Mouse (Mus musculus) CH12.LX (cell line): ENCODE data around the gene Agbl5. TPM values are rescaled to one million over a fixed set of nuclear protein-coding genes. Genes with fewer than 3 reads are reported as not detected.

Experiments used
- DNase-seq: peaks from one replicate; pipeline ENCODE4 v3.0.0-alpha.2; 2013; ENCODE audit errors: extremely low read depth
- H3K27ac ChIP-seq: 2 replicates; pipeline ENCODE4 v1.5.1; 2012; ENCODE audit warnings: low read depth, mild to moderate bottlenecking, control low read depth, moderate library complexity; ENCODE audit not compliant: insufficient read depth
- H3K27me3 ChIP-seq: replicated peaks from 2 replicates; pipeline ENCODE3; 2012; ENCODE audit warnings: inconsistent platforms
- H3K36me3 ChIP-seq, 2 experiments: replicated peaks in 1 of 2; 2 replicates each; pipeline versions ENCODE3 to v1.6.1; 2012; ENCODE audit warnings: inconsistent platforms in 1 of 2, low read length in 1 of 2, mild to moderate bottlenecking in 1 of 2, mixed read lengths in 1 of 2, moderate library complexity in 1 of 2; ENCODE audit not compliant: control insufficient read depth in 1 of 2, insufficient read depth in 1 of 2
- H3K4me1 ChIP-seq, 2 experiments: 2 replicates each; pipeline ENCODE4 v1.6.1; 2012; ENCODE audit warnings: inconsistent platforms in 1 of 2, moderate library complexity in 1 of 2; ENCODE audit not compliant: insufficient read depth in 2 of 2, control insufficient read depth in 1 of 2
- H3K4me2 ChIP-seq: 2 replicates; pipeline ENCODE4 v1.6.1; 2012; ENCODE audit warnings: low read depth, mild to moderate bottlenecking, control low read depth; ENCODE audit not compliant: poor library complexity, insufficient read depth, severe bottlenecking
- H3K4me3 ChIP-seq, 3 experiments: fragments of 150-350 bp in 1 of 3; sonication (generic) in 1 of 3; replicated peaks in 1 of 3; 2 replicates each; pipeline versions ENCODE3 to v1.5.1; 2011 to 2012; ENCODE audit warnings: low read depth in 2 of 3, low read length in 2 of 3, mild to moderate bottlenecking in 2 of 3, moderate library complexity in 2 of 3, control low read depth in 1 of 3, improper control_type of control experiment in 1 of 3, inconsistent platforms in 1 of 3, mixed read lengths in 1 of 3; ENCODE audit not compliant: poor library complexity in 1 of 3
- H3K79me2 ChIP-seq: replicated peaks from 2 replicates; pipeline ENCODE4 v1.6.1; 2012; ENCODE audit warnings: mild to moderate bottlenecking, moderate library complexity; ENCODE audit not compliant: control insufficient read depth, poor library complexity, insufficient read depth, severe bottlenecking; ENCODE audit errors: extremely low read depth
- H3K9ac ChIP-seq: 2 replicates; pipeline ENCODE4 v1.6.1; 2012; ENCODE audit warnings: low read depth, mild to moderate bottlenecking, control low read depth, moderate library complexity; ENCODE audit not compliant: insufficient read depth
- H3K9me3 ChIP-seq: replicated peaks from 2 replicates; pipeline ENCODE3; 2012; ENCODE audit warnings: low read length, inconsistent platforms, mixed read lengths
- CHD1 ChIP-seq: IDR thresholded peaks from 2 replicates; pipeline ENCODE4 v1.6.1; 2012; ENCODE audit warnings: low read depth, low read length, improper control_type of control experiment, inconsistent platforms
- CHD2 ChIP-seq: IDR thresholded peaks from 2 replicates; pipeline ENCODE4 v1.6.1; 2011; ENCODE audit warnings: low read length, improper control_type of control experiment
- EP300 ChIP-seq: IDR thresholded peaks from 2 replicates; pipeline ENCODE4 v1.6.1; 2011; ENCODE audit warnings: low read length, improper control_type of control experiment
- HCFC1 ChIP-seq: IDR thresholded peaks from 2 replicates; pipeline ENCODE4 v1.6.1; 2012; ENCODE audit warnings: low read depth, mild to moderate bottlenecking, inconsistent platforms, low read length, improper control_type of control experiment
- JUN ChIP-seq: IDR thresholded peaks from 2 replicates; pipeline ENCODE4 v1.6.1; 2011; ENCODE audit warnings: low read depth, mild to moderate bottlenecking, low read length, improper control_type of control experiment, moderate library complexity; ENCODE audit not compliant: insufficient read depth
- JUND ChIP-seq: conservative IDR thresholded peaks from 2 replicates; pipeline ENCODE4 v1.6.1; 2011; ENCODE audit warnings: low read depth, low read length, improper control_type of control experiment
- MXI1 ChIP-seq: IDR thresholded peaks from 2 replicates; pipeline ENCODE4 v1.6.1; 2011; ENCODE audit warnings: mild to moderate bottlenecking, low read depth, low read length, improper control_type of control experiment
- NELFE ChIP-seq: IDR thresholded peaks from 2 replicates; pipeline ENCODE4 v1.6.1; 2011; ENCODE audit warnings: low read depth, low read length, improper control_type of control experiment
- RCOR1 ChIP-seq: conservative IDR thresholded peaks from 2 replicates; pipeline ENCODE4 v1.6.1; 2012; ENCODE audit warnings: low read depth, mild to moderate bottlenecking, inconsistent platforms, low read length, improper control_type of control experiment
- SMC3 ChIP-seq: IDR thresholded peaks from 2 replicates; pipeline ENCODE4 v1.6.1; 2011; ENCODE audit warnings: low read depth, low read length, improper control_type of control experiment
- TBP ChIP-seq: conservative IDR thresholded peaks from 2 replicates; pipeline ENCODE4 v1.6.1; 2011; ENCODE audit warnings: low read depth, low read length, improper control_type of control experiment
- TCF12 ChIP-seq: IDR thresholded peaks from 2 replicates; pipeline ENCODE4 v1.6.1; 2014; ENCODE audit warnings: low read depth, mild to moderate bottlenecking, inconsistent platforms, low read length, improper control_type of control experiment
- USF2 ChIP-seq: conservative IDR thresholded peaks from 2 replicates; pipeline ENCODE4 v1.6.1; 2011; ENCODE audit warnings: low read depth, low read length, improper control_type of control experiment
- ZC3H11A ChIP-seq: IDR thresholded peaks from 2 replicates; pipeline ENCODE4 v1.6.1; 2012; ENCODE audit warnings: low read depth, mild to moderate bottlenecking, inconsistent platforms, low read length, improper control_type of control experiment
- ZNF384 ChIP-seq: IDR thresholded peaks from 2 replicates; pipeline ENCODE4 v1.6.1; 2012; ENCODE audit warnings: low read depth, low read length, improper control_type of control experiment, inconsistent platforms
- dilution Hi-C: fragments of 300-500 bp; cut with MboI; formaldehyde crosslinking; loops from 2 replicates; pipeline ENCODE4 v1.14.3; 2020; ENCODE audit warnings: low sequenced_read_pairs; ENCODE audit not compliant: extremely low pct_unique_long_range_greater_than_20kb, extremely low pct_ligation_motif_present
- in situ Hi-C: fragments of 300-500 bp; cut with MboI; formaldehyde crosslinking; loops from 3 replicates; pipeline ENCODE4 v1.14.3; 2019; ENCODE audit warnings: low sequenced_read_pairs, low pct_ligation_motif_present, low pct_unique_long_range_greater_than_20kb, mixed read lengths
- polyA plus RNA-seq: library from polyadenylated mRNA; unstranded; fragments of >175 nt; gene quantifications from 2 replicates; pipeline ENCODE4 v1.2.1, GENCODE M21; 2012; ENCODE audit warnings: low read depth; ENCODE audit not compliant: insufficient read length
- total RNA-seq, 2 experiments: library from RNA; depleted of rRNA; stranded (reverse); fragments of 300-350 nt in 1 of 2; fragments of >200 nt in 1 of 2; gene quantifications; 2 replicates each; pipeline ENCODE4 v1.2.3; 2012 to 2014

Gene Agbl5
- total and polyA plus RNA-seq, 3 experiments = 4.1 to 11.6 (median 9.3) TPM

DNA sequence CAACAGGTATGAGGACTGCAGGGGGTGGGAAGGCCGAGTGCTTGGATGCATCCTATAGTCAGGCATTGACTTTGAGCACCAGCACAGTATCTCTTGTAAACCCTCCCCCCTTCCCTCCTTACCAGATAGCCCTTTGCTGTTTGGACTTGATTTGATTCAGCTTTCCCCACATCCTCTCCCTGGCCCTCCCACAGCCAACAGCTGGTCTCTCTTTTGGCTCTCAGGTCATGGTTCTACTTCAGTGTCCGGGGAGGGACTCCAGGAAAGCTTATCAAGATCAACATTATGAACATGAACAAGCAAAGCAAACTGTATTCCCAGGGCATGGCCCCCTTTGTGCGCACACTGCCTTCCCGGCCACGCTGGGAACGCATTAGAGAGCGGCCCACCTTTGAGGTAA is 1.9 kb downstream of the Agbl5 start:
- Histone ChIP-seq H3K4me2 (no peak overlapping the region), H3K27me3 (no peaks in the 10 kb centered on the region), H3K9ac (no peak overlapping the region), H3K4me1 (peaks cover 3 to 18% of the 10 kb centered on the region in 2 experiments), H3K36me3 (peaks cover 30 to 53% of the 10 kb centered on the region in 2 experiments), H3K4me3 (no peak overlapping the region), H3K9me3 (no peaks in the 10 kb centered on the region)
- no peak for DNase-seq
- in situ Hi-C loops = no loop called here
- TF ChIP-seq HCFC1 (no peak), ZNF384 (no peak), JUND (no peak), RCOR1 (no peak)
- TF ChIP-seq, all 38 proteins: peak for 0
- dilution Hi-C loops = no loop called here
- H3K27ac ChIP-seq = no peak overlapping the region
- H3K79me2 ChIP-seq = no peaks in the 10 kb centered on the region

DNA sequence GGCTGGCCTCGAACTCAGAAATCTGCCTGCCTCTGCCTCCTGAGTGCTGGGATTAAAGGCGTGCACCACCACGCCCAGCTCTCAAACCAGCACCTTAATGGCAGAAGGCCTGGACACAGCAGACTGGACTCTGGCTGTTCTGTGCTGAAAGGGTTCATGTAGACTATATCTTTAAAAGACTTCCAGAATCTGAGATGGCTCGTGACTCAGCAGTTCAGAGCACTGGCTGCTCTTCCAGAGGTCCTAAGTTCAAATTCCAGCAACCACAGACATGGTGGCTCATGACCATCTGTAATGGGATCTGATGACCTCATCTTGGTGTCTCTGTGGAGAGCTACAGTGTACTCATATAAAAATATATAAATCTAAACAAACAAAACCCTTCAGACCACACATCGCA is 13.4 kb downstream of the Agbl5 start:
- Histone ChIP-seq H3K79me2 (peaks cover 20% of the 10 kb centered on the region), H3K27me3 (no peaks in the 10 kb centered on the region), H3K27ac (no peak overlapping the region), H3K4me1 (peaks cover 2 to 20% of the 10 kb centered on the region in 2 experiments; a peak in 3 of 4 replicates), H3K9me3 (no peaks in the 10 kb centered on the region), H3K36me3 (peaks cover 54 to 90% of the 10 kb centered on the region in 2 experiments), H3K9ac (no peak overlapping the region), H3K4me2 (no peak overlapping the region), H3K4me3 (no peak overlapping the region)
- dilution Hi-C loops (no loop called here), in situ Hi-C loops (no loop called here)
- DNase-seq = no peak
- TF ChIP-seq CHD1 (no peak), USF2 (no peak), JUND (no peak), ZC3H11A (no peak), TBP (no peak), MXI1 (no peak), EP300 (no peak), JUN (no peak), SMC3 (no peak), NELFE (no peak), HCFC1 (no peak), TCF12 (no peak), CHD2 (no peak)
